Mouse (Mus musculus) kidney, adult 18-20 months (tissue): ENCODE data around the gene Tmc8.
"Not testable (repeated sequence)": the region's sequence is repeated elsewhere in the genome, so short reads cannot be mapped to it uniquely, and the experiment has no call there.

Experiments
- DNase-seq: peaks from one replicate; pipeline ENCODE4 v3.0.0; 2021

Gene Tmc8

GRCm38 (mm10) chr11:117826164-117826563, 44.3 kb downstream of the Tmc8 start:
- DNase-seq, result no peak

GRCm38 (mm10) chr11:117826916-117827315, 45.0 kb downstream of the Tmc8 start:
- no peak for DNase-seq

GRCm38 (mm10) chr11:117827386-117827785, 45.5 kb downstream of the Tmc8 start:
- no peak for DNase-seq

GRCm38 (mm10) chr11:117828149-117828887, 46.4 kb downstream of the Tmc8 start:
- DNase-seq, result peak; percentile 50

GRCm38 (mm10) chr11:117828888-117829604, 47.2 kb downstream of the Tmc8 start:
- peak; percentile 63 for DNase-seq

- DNase-seq, result peak; percentile 85
These were observed 47.9 kb downstream of the Tmc8 start for GRCm38 (mm10) chr11:117829671-117830215.

GRCm38 (mm10) chr11:117830401-117830800, 48.5 kb downstream of the Tmc8 start:
- no peak for DNase-seq

GRCm38 (mm10) chr11:117832086-117832969, 50.5 kb downstream of the Tmc8 start:
- DNase-seq, result peak; percentile 79

GRCm38 (mm10) chr11:117833509-117833908, 51.6 kb downstream of the Tmc8 start:
- DNase-seq, result not testable (repeated sequence)

- DNase-seq, result peak; percentile 78
These were observed 52.2 kb downstream of the Tmc8 start for GRCm38 (mm10) chr11:117834086-117834485.

- DNase-seq, result peak; percentile 54
These were observed 54.4 kb downstream of the Tmc8 start for GRCm38 (mm10) chr11:117836306-117836705.

- peak; percentile 54 for DNase-seq
These were observed 56.7 kb downstream of the Tmc8 start for GRCm38 (mm10) chr11:117838572-117838971.

GRCm38 (mm10) chr11:117839021-117839420, 57.1 kb downstream of the Tmc8 start:
- no peak for DNase-seq

- no peak for DNase-seq
These were observed 59.0 kb downstream of the Tmc8 start for GRCm38 (mm10) chr11:117840910-117841309.
